Mouse (Mus musculus) left cerebral cortex, adult 18-20 months (tissue): ENCODE data around the gene Fscb. TPM values are rescaled to one million over a fixed set of nuclear protein-coding genes. Genes with fewer than 3 reads are reported as not detected.

Experiments
- DNase-seq, 2 experiments: peaks; one replicate each; pipeline ENCODE4 v3.0.0; 2021 to 2022; ENCODE audit warnings: low spot score in 2 of 2, mixed read lengths in 1 of 2
- long read RNA-seq, 2 experiments: library from polyadenylated mRNA; stranded (forward); transcript quantifications; one replicate each; pipeline ENCODE4 v2.0.0; 2021
- total RNA-seq, 2 experiments: library from RNA; stranded (reverse); gene quantifications; 2 replicates each; pipeline ENCODE4 v1.2.3; 2021

The Fscb gene
- not detected for total RNA-seq
- long read RNA-seq, experiment 1: 0 reads
- long read RNA-seq, experiment 2: 0 reads

GRCm38 (mm10) chr12:64474590-64474989, at the start of gene Fscb:
Gene Fscb, minus strand, starts transcription at chr12:64474690.
- no peak for DNase-seq

- DNase-seq: no peak
Measured at GRCm38 (mm10) chr12:64516775-64517174, 42.3 kb upstream of the Fscb start.

GRCm38 (mm10) chr12:64513439-64513838, 38.9 kb upstream of the Fscb start:
- DNase-seq: no peak

DNA sequence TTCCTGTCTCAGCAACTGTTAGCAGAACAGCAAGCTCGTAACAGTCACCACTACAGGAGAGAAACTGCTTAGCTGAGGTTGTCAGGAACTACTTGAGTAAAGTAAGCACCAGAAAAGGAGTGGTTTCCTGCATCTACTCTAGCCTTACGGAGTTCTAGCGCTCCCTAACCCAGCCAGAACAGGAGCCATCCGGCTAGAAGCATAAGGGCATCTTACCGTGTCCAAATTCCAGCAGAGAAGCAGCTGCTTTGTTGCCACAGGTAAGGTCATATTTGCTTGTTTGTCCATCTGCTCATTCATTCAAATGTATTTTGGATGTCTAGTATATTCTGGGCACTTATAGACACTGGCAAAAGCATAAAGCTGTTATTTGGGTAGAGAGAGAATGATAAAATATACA, 23.2 kb upstream of the Fscb start:
- no peak for DNase-seq

DNA sequence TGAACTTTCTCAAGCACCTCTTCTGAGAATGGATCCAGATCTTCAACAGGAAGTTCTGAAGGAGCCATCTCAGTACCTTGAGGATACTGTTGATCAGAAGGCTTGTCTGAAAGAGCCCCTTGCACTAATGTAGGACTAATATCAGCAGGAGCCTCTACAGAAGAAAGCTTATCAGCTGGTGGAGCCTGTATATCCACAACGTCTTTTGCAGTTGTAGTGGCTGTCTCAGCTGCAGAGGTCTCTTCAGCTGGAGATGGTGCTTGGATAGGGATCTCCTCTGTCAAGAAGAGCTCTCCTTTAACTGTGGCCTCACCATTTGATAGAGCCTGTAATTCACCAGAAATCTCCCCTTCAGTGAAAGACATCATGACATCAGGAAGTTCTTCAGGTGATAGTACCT, 875 bp downstream of the Fscb start:
- no peak for DNase-seq

GRCm38 (mm10) chr12:64473136-64473535, 1.4 kb downstream of the Fscb start:
- no peak for DNase-seq

GRCm38 (mm10) chr12:64455228-64455627, 19.3 kb downstream of the Fscb start:
- DNase-seq: no peak

GRCm38 (mm10) chr12:64449911-64450310, 24.6 kb downstream of the Fscb start:
- peak in 1 of 2 experiments; percentile 1 for DNase-seq

GRCm38 (mm10) chr12:64436675-64437074, 37.8 kb downstream of the Fscb start:
- DNase-seq: no peak
